In the genomic region with DNA sequence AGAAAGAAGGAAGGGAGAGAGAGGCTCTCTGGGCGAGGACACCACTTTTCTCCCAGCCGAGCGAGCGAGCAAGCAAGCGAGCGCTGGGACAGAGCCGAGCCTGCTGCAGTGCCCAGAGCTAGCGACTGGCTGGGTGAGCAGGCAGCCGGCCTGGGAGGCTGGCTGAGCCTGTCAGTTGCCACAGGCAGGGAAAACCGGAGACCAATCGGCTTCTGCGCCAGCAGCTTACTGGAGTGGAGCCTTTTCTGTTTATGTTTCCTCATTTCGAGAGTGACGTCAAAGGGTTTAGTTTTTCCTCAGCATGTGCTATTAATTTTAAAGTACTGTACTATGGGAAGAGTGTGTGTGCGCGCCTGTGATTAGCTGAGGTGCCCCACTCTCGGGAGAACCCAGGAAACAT, we compare ENCODE assay signal across 8 mouse cellular contexts. TPM values are rescaled to one million over a fixed set of nuclear protein-coding genes. Genes with fewer than 3 reads are reported as not detected.
DNase-seq lines count a peak whose midpoint lies in the region; ATAC-seq and TF ChIP-seq lines count a peak whose summit lies in the region.

Pde7b (minus strand) TSS at position 173 of the 400 bp plus-strand sequence.

- peaks cover 2% of the 10 kb centered on the region; the same call in 1 of the 2 replicates for H3K27me3 ChIP-seq in hindbrain, embryonic 12.5 days
- H3K27me3 ChIP-seq in lung, embryonic 16.5 days (ENCODE audit: control insufficient read depth, insufficient read depth, low read depth, low read length) = no peaks in the 10 kb centered on the region

- peak; percentile 56 for TF ChIP-seq POLR2A in olfactory bulb, adult 2 months (IDR thresholded peaks at IDR 0.05; ENCODE audit: insufficient read depth, low read depth, low read length)

- H3K4me2 ChIP-seq in hindbrain, embryonic 12.5 days (replicated peaks) = peak within 1 kb of the TSS; percentile 52
- H3K4me2 ChIP-seq in lung, embryonic 16.5 days (ENCODE audit: low read depth, low read length) = peak within 1 kb of the TSS; percentile 62

- TF ChIP-seq CTCF in olfactory bulb, adult 2 months (IDR thresholded peaks at IDR 0.05; ENCODE audit: insufficient read depth, low read depth, low read length) = no peak

- peaks cover 27% of the 10 kb centered on the region for H3K4me1 ChIP-seq in hindbrain, embryonic 12.5 days
- peaks cover 16% of the 10 kb centered on the region for H3K4me1 ChIP-seq in lung, embryonic 16.5 days (replicated peaks; ENCODE audit: control insufficient read depth, insufficient read depth, low read length)
- H3K4me1 ChIP-seq in olfactory bulb, adult 2 months (ENCODE audit: control insufficient read depth, insufficient read depth, low read length) = peaks cover 3% of the 10 kb centered on the region

- H3K4me3 ChIP-seq in hindbrain, embryonic 12.5 days = peak within 1 kb of the TSS; percentile 26
- H3K4me3 ChIP-seq in lung, embryonic 16.5 days (ENCODE audit: low read length) = peak within 1 kb of the TSS; percentile 49
- H3K4me3 ChIP-seq in olfactory bulb, adult 2 months (ENCODE audit: insufficient read depth, low read depth, low read length) = peak within 1 kb of the TSS; percentile 53

- peak; percentile 88 for ATAC-seq in hindbrain, embryonic 12.5 days (ENCODE audit: low FRiP score)
- peak; percentile 95 for ATAC-seq in lung, embryonic 16.5 days (ENCODE audit: low read depth)

- no peaks in the 10 kb centered on the region for H3K9me3 ChIP-seq in hindbrain, embryonic 12.5 days (replicated peaks)
- no peaks in the 10 kb centered on the region for H3K9me3 ChIP-seq in lung, embryonic 16.5 days (ENCODE audit: control insufficient read depth, low read length)

- H3K36me3 ChIP-seq in hindbrain, embryonic 12.5 days = no peaks in the 10 kb centered on the region
- H3K36me3 ChIP-seq in lung, embryonic 16.5 days (ENCODE audit: control insufficient read depth, insufficient read depth, low read length) = no peaks in the 10 kb centered on the region

- WGBS in hindbrain, embryonic 12.5 days = 13% methylated on average over 17 of the region's 17 CpGs
- 2% methylated on average over 17 of the region's 17 CpGs for WGBS in lung, embryonic 16.5 days
- 3% methylated on average over 17 of the region's 17 CpGs for WGBS in olfactory bulb, adult 2 months

- H3K9ac ChIP-seq in hindbrain, embryonic 12.5 days = peak within 1 kb of the TSS; percentile 54
- peak within 1 kb of the TSS; percentile 49 for H3K9ac ChIP-seq in lung, embryonic 16.5 days (ENCODE audit: low read length)

- peak within 1 kb of the TSS; percentile 23; the same call in 1 of the 2 replicates for H3K27ac ChIP-seq in hindbrain, embryonic 12.5 days
- no peak within 1 kb of the TSS for H3K27ac ChIP-seq in lung, embryonic 16.5 days (ENCODE audit: low read length)
- no peak within 1 kb of the TSS for H3K27ac ChIP-seq in olfactory bulb, adult 2 months (ENCODE audit: insufficient read depth, low read depth, low read length)

- DNase-seq in NIH3T3 (ENCODE audit: low read depth) = peak; percentile 87
- DNase-seq in cerebellum, postnatal 4 days (ENCODE audit: low spot score in 2 of 2) = peak; percentile 50 to 67
- peak; percentile 40 to 71 for DNase-seq in frontal cortex, postnatal 25 days (ENCODE audit: low spot score in 2 of 2)
- DNase-seq in layer of hippocampus, postnatal 10 days (ENCODE audit: low spot score in 2 of 2) = peak; percentile 79
- DNase-seq in thymus, postnatal 0 days (ENCODE audit: low spot score) = peak; percentile 21

RNA-seq across cellular contexts. Expression of gene Pde7b, which starts in this region (rescaled TPM):
- polyA plus RNA-seq in hindbrain, embryonic 12.5 days (2016; fragmentation: Nextera tagmentation; extraction: Ambion mirVana) = 6.0 and 6.9 TPM in 2 replicates
- total RNA-seq in layer of hippocampus, postnatal 10 days (2021) = 10 to 100 TPM; 12.1 TPM
- 3.3 and 3.6 TPM in 2 replicates for polyA plus RNA-seq in lung, embryonic 16.5 days (2015; fragmentation: Nextera tagmentation; extraction: Ambion mirVana)
- polyA plus RNA-seq in olfactory bulb, adult 2 months (2012; ENCODE audit: insufficient read depth, insufficient read length, low replicate concordance, missing spikeins) = not detected in 2 replicates
- polyA plus RNA-seq in thymus, postnatal 0 days (2015; fragmentation: Nextera tagmentation; extraction: Ambion mirVana) = 0.30 and 0.61 TPM in 2 replicates

Comparison
In these comparisons a context has a peak if more than half of its experiments do, and no peak if none do; other contexts are left out.
1. Peak in DNase-seq in thymus, postnatal 0 days; RNA of the gene not detected or under 1 TPM.
2. DNase-seq: peak in every context shown above with its lines; median percentile 87 in NIH3T3; 79 in layer of hippocampus, postnatal 10 days; 58 in cerebellum, postnatal 4 days; 56 in frontal cortex, postnatal 25 days; 21 in thymus, postnatal 0 days.